8 mouse cellular contexts compared by ENCODE assay signal in the genomic region with DNA sequence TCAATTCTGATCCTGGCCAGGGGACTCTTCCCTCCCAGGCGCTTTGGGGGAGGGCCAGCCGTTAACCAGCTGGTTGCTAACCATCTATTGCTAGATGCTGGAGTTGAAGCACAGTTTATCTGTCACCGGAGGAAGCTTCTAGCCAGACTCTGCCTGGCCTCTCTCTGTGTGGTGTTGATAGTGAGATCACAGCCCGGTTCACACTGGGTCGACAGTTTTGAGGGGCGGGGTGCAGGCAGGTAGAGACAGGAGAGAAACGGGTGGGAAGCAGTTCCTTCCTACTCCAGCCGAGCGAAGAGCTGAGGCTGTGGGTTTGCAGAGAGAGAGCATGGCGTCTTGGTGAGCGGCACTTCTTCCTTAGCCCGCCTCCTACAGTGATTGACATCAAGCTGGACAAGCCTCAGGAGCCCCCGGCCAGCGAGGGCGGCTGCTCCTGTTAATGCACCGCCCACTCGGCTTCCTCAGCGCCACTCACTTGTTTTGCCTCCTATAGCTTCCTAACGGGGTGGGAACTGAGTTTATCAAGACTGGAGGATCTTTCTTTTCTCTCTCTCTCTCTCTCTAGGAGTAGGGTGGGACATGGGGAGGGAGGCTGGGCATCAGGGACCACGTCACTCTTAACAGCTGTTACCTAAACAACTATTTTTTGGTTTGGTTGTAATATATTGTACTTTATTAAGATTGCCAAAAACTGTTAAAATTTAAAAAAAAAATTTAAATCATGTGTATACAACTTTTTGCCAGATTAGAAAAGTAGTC. TPM values are rescaled to one million over a fixed set of nuclear protein-coding genes. Genes with fewer than 3 reads are reported as not detected.
A peak's percentile ranks its signal among the peaks of the same experiment; 100 is the strongest.
DNase-seq lines count a peak whose midpoint lies in the region; ATAC-seq and TF ChIP-seq lines count a peak whose summit lies in the region.

No protein-coding gene starts in this region.

- no peaks in the 10 kb centered on the region for H3K27me3 ChIP-seq in forebrain, embryonic 16.5 days (replicated peaks; ENCODE audit: control insufficient read depth, insufficient read depth, low read length)
- H3K27me3 ChIP-seq in lung, postnatal 0 days (replicated peaks; ENCODE audit: insufficient read depth, low read length): no peaks in the 10 kb centered on the region
- H3K27me3 ChIP-seq in thymus, adult 2 months (ENCODE audit: control insufficient read depth, insufficient read depth, low read length): no peaks in the 10 kb centered on the region

- H3K4me2 ChIP-seq in forebrain, embryonic 16.5 days (ENCODE audit: low read length): peak overlapping the region; percentile 47
- peak overlapping the region; percentile 68 for H3K4me2 ChIP-seq in lung, postnatal 0 days (replicated peaks; ENCODE audit: low read depth, low read length)

- H3K4me1 ChIP-seq in bone marrow, adult 2 months (ENCODE audit: control insufficient read depth, insufficient read depth, low read length): peaks cover 2% of the 10 kb centered on the region; the same call in 1 of the 2 replicates
- peaks cover 22% of the 10 kb centered on the region for H3K4me1 ChIP-seq in forebrain, embryonic 16.5 days (replicated peaks; ENCODE audit: control insufficient read depth, insufficient read depth, low read length)
- H3K4me1 ChIP-seq in lung, postnatal 0 days (ENCODE audit: insufficient read depth, low read depth, low read length): peaks cover 9% of the 10 kb centered on the region
- peaks cover 29% of the 10 kb centered on the region for H3K4me1 ChIP-seq in olfactory bulb, adult 2 months (ENCODE audit: control insufficient read depth, insufficient read depth, low read length)
- H3K4me1 ChIP-seq in thymus, adult 2 months (replicated peaks; ENCODE audit: control insufficient read depth, insufficient read depth, low read length): peaks cover 6% of the 10 kb centered on the region

- peak; percentile 98 for ATAC-seq in CD4-positive, CD25-positive, alpha-beta regulatory T cell, adult 4 months
- peak; percentile 89 for ATAC-seq in forebrain, embryonic 16.5 days
- ATAC-seq in lung, postnatal 0 days: peak; percentile 94

- WGBS in bone marrow, adult 2 months: 1% methylated on average over 20 of the region's 20 CpGs
- WGBS in forebrain, embryonic 16.5 days: 2% methylated on average over 20 of the region's 20 CpGs
- 2% methylated on average over 20 of the region's 20 CpGs for WGBS in lung, postnatal 0 days
- WGBS in olfactory bulb, adult 2 months: 9% methylated on average over 20 of the region's 20 CpGs
- 6% methylated on average over 20 of the region's 20 CpGs for WGBS in thymus, adult 2 months

- peak overlapping the region; percentile 61 for H3K4me3 ChIP-seq in bone marrow, adult 2 months (replicated peaks; ENCODE audit: control insufficient read depth, low read depth, low read length)
- peak overlapping the region; percentile 26 for H3K4me3 ChIP-seq in forebrain, embryonic 16.5 days (replicated peaks; ENCODE audit: low read length)
- peak overlapping the region; percentile 45 for H3K4me3 ChIP-seq in layer of hippocampus, adult 2 months
- peak overlapping the region; percentile 39 for H3K4me3 ChIP-seq in lung, postnatal 0 days (ENCODE audit: low read depth, low read length)
- peak overlapping the region; percentile 22 for H3K4me3 ChIP-seq in olfactory bulb, adult 2 months (ENCODE audit: insufficient read depth, low read depth, low read length)
- peak overlapping the region; percentile 25 for H3K4me3 ChIP-seq in thymus, adult 2 months (ENCODE audit: control insufficient read depth, insufficient read depth, low read length)

- no peak for TF ChIP-seq EP300 in lung, postnatal 0 days (IDR thresholded peaks at IDR 0.05)

- no peak for TF ChIP-seq CTCF in bone marrow, adult 2 months (IDR thresholded peaks at IDR 0.05; ENCODE audit: control insufficient read depth, insufficient read depth, low read length)
- no peak for TF ChIP-seq CTCF in layer of hippocampus, adult 2 months (conservative IDR thresholded peaks at IDR 0.05)
- no peak for TF ChIP-seq CTCF in lung, postnatal 0 days (IDR thresholded peaks at IDR 0.05)
- TF ChIP-seq CTCF in olfactory bulb, adult 2 months (IDR thresholded peaks at IDR 0.05; ENCODE audit: insufficient read depth, low read depth, low read length): no peak
- no peak for TF ChIP-seq CTCF in thymus, adult 2 months (IDR thresholded peaks at IDR 0.05; ENCODE audit: borderline replicate concordance, control insufficient read depth, extremely low read depth, insufficient read depth, low read length, poor library complexity)

- peak; percentile 84 for DNase-seq in heart, postnatal 4 days
- DNase-seq in layer of hippocampus, adult 2 months (ENCODE audit: low spot score in 2 of 2): peak; percentile 40 to 42
- DNase-seq in lung, postnatal 0 days (ENCODE audit: low spot score): peak; percentile 96
- DNase-seq in thymus, adult 2 months: peak; percentile 57

- H3K27ac ChIP-seq in bone marrow, adult 2 months (ENCODE audit: control insufficient read depth, insufficient read depth, low read depth, low read length, poor library complexity): no peak overlapping the region
- H3K27ac ChIP-seq in forebrain, embryonic 16.5 days (ENCODE audit: low read length): peak overlapping the region; percentile 62
- peak overlapping the region; percentile 43; the same call in 1 of the 2 replicates for H3K27ac ChIP-seq in layer of hippocampus, adult 2 months
- no peak overlapping the region for H3K27ac ChIP-seq in lung, postnatal 0 days (ENCODE audit: low read length)
- H3K27ac ChIP-seq in olfactory bulb, adult 2 months (ENCODE audit: insufficient read depth, low read depth, low read length): no peak overlapping the region
- no peak overlapping the region for H3K27ac ChIP-seq in thymus, adult 2 months (ENCODE audit: control insufficient read depth, insufficient read depth, low read length)

- TF ChIP-seq POLR2A in bone marrow, adult 2 months (IDR thresholded peaks at IDR 0.05; ENCODE audit: borderline replicate concordance, control insufficient read depth, low read depth, low read length): peak; percentile 38; the same call in 1 of the 2 replicates
- TF ChIP-seq POLR2A in olfactory bulb, adult 2 months (IDR thresholded peaks at IDR 0.05; ENCODE audit: insufficient read depth, low read depth, low read length): no peak
- no peak for TF ChIP-seq POLR2A in thymus, adult 2 months (IDR thresholded peaks at IDR 0.05; ENCODE audit: control insufficient read depth, extremely low read depth, insufficient read depth, low read length, poor library complexity)

- H3K9ac ChIP-seq in forebrain, embryonic 16.5 days (replicated peaks; ENCODE audit: low read depth, low read length): peak overlapping the region; percentile 33
- H3K9ac ChIP-seq in lung, postnatal 0 days (replicated peaks; ENCODE audit: low read depth): peak overlapping the region; percentile 41

- H3K9me3 ChIP-seq in forebrain, embryonic 16.5 days (ENCODE audit: control insufficient read depth, low read length): no peaks in the 10 kb centered on the region
- no peaks in the 10 kb centered on the region for H3K9me3 ChIP-seq in lung, postnatal 0 days (ENCODE audit: low read length)

- peaks cover 12% of the 10 kb centered on the region for H3K36me3 ChIP-seq in forebrain, embryonic 16.5 days (ENCODE audit: control insufficient read depth, insufficient read depth)
- H3K36me3 ChIP-seq in lung, postnatal 0 days (ENCODE audit: insufficient read depth, low read length): no peaks in the 10 kb centered on the region
- no peaks in the 10 kb centered on the region for H3K36me3 ChIP-seq in thymus, adult 2 months (ENCODE audit: control insufficient read depth, insufficient read depth, low read length)

RNA-seq across cellular contexts. Expression of a gene that starts 21.0 kb away (rescaled TPM):
- 10 to 100 TPM; 33.7 to 43.1 TPM for polyA plus RNA-seq in CD4-positive, CD25-positive, alpha-beta regulatory T cell, adult 4 months (2017; shearing (Covaris generic))
- polyA plus RNA-seq in bone marrow, adult 2 months (2011; ENCODE audit: insufficient read depth, insufficient read length, low replicate concordance, missing spikeins): 5.3 and 5.5 TPM in 2 replicates
- 52.5 and 55.9 TPM in 2 replicates for polyA plus RNA-seq in forebrain, embryonic 16.5 days (2015; fragmentation: Nextera tagmentation; extraction: Ambion mirVana)
- 10 to 100 TPM; 24.9 to 26.7 TPM for total RNA-seq in heart, postnatal 4 days (2021)
- 10 to 100 TPM; 18.5 to 21.0 TPM for total RNA-seq in layer of hippocampus, adult 2 months (2021)
- 39.4 and 40.5 TPM in 2 replicates for polyA plus RNA-seq in lung, postnatal 0 days (2015; fragmentation: Nextera tagmentation; extraction: Ambion mirVana)
- polyA plus RNA-seq in olfactory bulb, adult 2 months (2012; ENCODE audit: insufficient read depth, insufficient read length, low replicate concordance, missing spikeins): not detected in 2 replicates
- polyA plus RNA-seq in thymus, adult 2 months (2012; rRNA removed): 47.4 and 51.3 TPM in 2 replicates

RNA-seq across cellular contexts. Expression of a gene that starts 49.1 kb away (rescaled TPM):
- 1 to 10 TPM; 1.5 to 4.2 TPM for polyA plus RNA-seq in CD4-positive, CD25-positive, alpha-beta regulatory T cell, adult 4 months (2017; shearing (Covaris generic))
- not detected in 2 replicates for polyA plus RNA-seq in bone marrow, adult 2 months (2011; ENCODE audit: insufficient read depth, insufficient read length, low replicate concordance, missing spikeins)
- polyA plus RNA-seq in forebrain, embryonic 16.5 days (2015; fragmentation: Nextera tagmentation; extraction: Ambion mirVana): 2.0 TPM in 1 of 2 replicates, not detected in the other
- 1 to 10 TPM; 4.9 to 6.7 TPM for total RNA-seq in heart, postnatal 4 days (2021)
- 10 to 100 TPM; 10.8 to 11.3 TPM for total RNA-seq in layer of hippocampus, adult 2 months (2021)
- polyA plus RNA-seq in lung, postnatal 0 days (2015; fragmentation: Nextera tagmentation; extraction: Ambion mirVana): 7.3 and 10.7 TPM in 2 replicates
- not detected in 2 replicates for polyA plus RNA-seq in olfactory bulb, adult 2 months (2012; ENCODE audit: insufficient read depth, insufficient read length, low replicate concordance, missing spikeins)
- polyA plus RNA-seq in thymus, adult 2 months (2012; rRNA removed): not detected in 2 replicates

RNA-seq across cellular contexts. Expression of a gene that starts 49.3 kb away (rescaled TPM):
- polyA plus RNA-seq in CD4-positive, CD25-positive, alpha-beta regulatory T cell, adult 4 months (2017; shearing (Covaris generic)): 1 to 10 TPM; 3.0 to 5.8 TPM
- polyA plus RNA-seq in bone marrow, adult 2 months (2011; ENCODE audit: insufficient read depth, insufficient read length, low replicate concordance, missing spikeins): 77.9 and 106 TPM in 2 replicates
- polyA plus RNA-seq in forebrain, embryonic 16.5 days (2015; fragmentation: Nextera tagmentation; extraction: Ambion mirVana): 29.6 and 31.3 TPM in 2 replicates
- total RNA-seq in heart, postnatal 4 days (2021): 10 to 100 TPM; 19.2 to 21.1 TPM
- 100 to 1,000 TPM; 190 to 207 TPM for total RNA-seq in layer of hippocampus, adult 2 months (2021)
- 523 and 670 TPM in 2 replicates for polyA plus RNA-seq in lung, postnatal 0 days (2015; fragmentation: Nextera tagmentation; extraction: Ambion mirVana)
- not detected in 2 replicates for polyA plus RNA-seq in olfactory bulb, adult 2 months (2012; ENCODE audit: insufficient read depth, insufficient read length, low replicate concordance, missing spikeins)
- 149 and 198 TPM in 2 replicates for polyA plus RNA-seq in thymus, adult 2 months (2012; rRNA removed)

Comparison
In these comparisons a context has a peak if more than half of its experiments do, and no peak if none do; other contexts are left out.
1. H3K27ac ChIP-seq: peak in forebrain, embryonic 16.5 days (single experiment) and layer of hippocampus, adult 2 months (single experiment); none in bone marrow, adult 2 months (single experiment), lung, postnatal 0 days (single experiment), olfactory bulb, adult 2 months (single experiment) and thymus, adult 2 months (single experiment).
2. DNase-seq: peak in every context shown above with its lines; median percentile 96 in lung, postnatal 0 days; 84 in heart, postnatal 4 days; 57 in thymus, adult 2 months; 41 in layer of hippocampus, adult 2 months.
3. Peak in every context shown above with its lines, with median percentiles within 50 percentile points of each other: ATAC-seq and H3K4me3 ChIP-seq.